Mouse (Mus musculus) skeletal muscle tissue, postnatal 0 days (tissue): Measurements from ENCODE around the gene Olfr693. TPM values are rescaled to one million over a fixed set of nuclear protein-coding genes. Genes with fewer than 3 reads are reported as not detected.

Source experiments
- polyA plus RNA-seq: library from polyadenylated mRNA; unstranded; fragments of >200 nt; fragmentation: Nextera tagmentation; extraction: Ambion mirVana; gene quantifications from 2 replicates; pipeline ENCODE4 v1.2.1, GENCODE M21; 2015

The Olfr693 gene
- polyA plus RNA-seq: not detected in 2 replicates

DNA sequence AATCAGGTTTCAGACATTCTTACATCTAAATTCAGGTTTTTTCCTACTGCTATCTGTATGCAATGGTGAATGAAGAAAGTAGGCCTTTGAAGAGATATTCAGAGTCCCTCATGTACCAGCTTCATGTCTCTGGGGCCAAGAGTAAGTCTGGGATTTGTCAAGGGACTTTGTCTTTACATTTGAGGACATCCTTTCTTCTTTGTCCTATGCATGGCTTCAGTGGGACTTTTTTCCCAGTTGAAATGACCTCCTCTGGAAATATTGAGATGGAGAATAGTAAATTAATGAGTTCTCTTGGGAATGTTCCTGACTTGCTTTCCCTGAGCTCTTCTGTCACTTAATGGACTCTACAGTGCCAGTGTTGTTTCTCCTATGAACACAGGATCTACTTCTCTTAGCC is at the start of gene Olfr693:
Olfr693 (minus strand) TSS at position 101 of the 400 bp plus-strand sequence.

DNA sequence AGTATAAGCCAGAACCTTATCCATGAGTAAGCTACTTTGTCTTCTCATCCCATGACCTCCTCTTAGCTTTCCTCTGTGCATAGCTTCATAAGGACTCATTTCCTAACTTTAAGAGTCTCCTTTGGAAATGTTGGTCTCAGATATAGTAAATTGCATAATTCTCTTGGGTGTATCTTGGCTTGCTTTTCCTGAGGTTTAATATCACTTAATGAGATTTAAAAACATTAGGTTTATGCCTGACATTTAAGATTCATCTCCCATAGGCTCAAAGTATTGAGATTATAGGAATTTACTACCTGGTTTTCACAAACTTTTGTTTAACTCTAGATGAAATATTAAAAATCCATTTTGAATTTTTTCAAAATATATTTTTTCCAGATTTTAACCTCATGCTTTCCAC is 35.9 kb upstream of the Olfr693 start, which contains the start of gene Olfr695:
Olfr695 (minus strand) TSS at position 101 of the 400 bp plus-strand sequence.

DNA sequence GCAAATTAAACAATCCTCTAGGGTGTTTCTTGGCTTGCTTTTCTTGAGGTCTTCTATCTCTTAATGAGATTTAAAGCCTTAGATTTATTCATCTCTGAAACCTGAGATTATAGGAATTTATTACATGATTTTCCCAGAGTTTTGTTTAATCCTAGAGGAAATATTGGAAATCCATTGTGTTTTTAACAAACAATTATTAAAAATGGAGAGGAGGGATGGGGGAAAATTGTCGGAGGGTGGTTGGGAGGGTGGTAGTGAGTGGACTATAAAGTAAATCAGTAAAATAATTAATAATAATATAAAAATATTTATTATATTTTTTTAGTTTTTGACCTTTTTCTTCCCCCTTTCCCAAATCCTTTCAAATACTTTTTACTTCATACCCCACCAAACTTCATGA is 11.3 kb upstream of the Olfr693 start, which contains the start of gene Olfr694:
Olfr694 (minus strand) TSS at position 101 of the 400 bp plus-strand sequence.

Other genes starting within 250 kb of the Olfr693 start
- not detected in 2 replicates for gene Olfr694, start 11.2 kb upstream of the Olfr693 start, polyA plus RNA-seq
- gene Olfr695, start 35.8 kb upstream of the Olfr693 start, polyA plus RNA-seq: not detected in 2 replicates
- gene Olfr697, start 61.9 kb upstream of the Olfr693 start, polyA plus RNA-seq: not detected in 2 replicates
- not detected in 2 replicates for gene Olfr698, start 74.8 kb upstream of the Olfr693 start, polyA plus RNA-seq
- gene Olfr699, start 112.6 kb upstream of the Olfr693 start, polyA plus RNA-seq: not detected in 2 replicates
- not detected in 2 replicates for gene Olfr700, start 128.2 kb upstream of the Olfr693 start, polyA plus RNA-seq
- not detected in 2 replicates for gene Olfr701, start 133.5 kb upstream of the Olfr693 start, polyA plus RNA-seq
- gene Olfr702, start 153.3 kb upstream of the Olfr693 start, polyA plus RNA-seq: not detected in 2 replicates
- gene Olfr703, start 162.8 kb upstream of the Olfr693 start, polyA plus RNA-seq: not detected in 2 replicates
- not detected in 2 replicates for gene Olfr704, start 182.6 kb upstream of the Olfr693 start, polyA plus RNA-seq
- not detected in 2 replicates for gene Olfr705, start 196.3 kb upstream of the Olfr693 start, polyA plus RNA-seq
- gene Olfr706, start 207.6 kb upstream of the Olfr693 start, polyA plus RNA-seq: not detected in 2 replicates
- gene Olfr707, start 220.7 kb upstream of the Olfr693 start, polyA plus RNA-seq: not detected in 2 replicates
- not detected in 2 replicates for gene Olfr1532-ps1, start 227.4 kb upstream of the Olfr693 start, polyA plus RNA-seq